Mouse (Mus musculus) gonadal fat pad, adult 2 months (tissue): ENCODE data around the gene Aph1b. TPM values are rescaled to one million over a fixed set of nuclear protein-coding genes. Genes with fewer than 3 reads are reported as not detected.

Source experiments
- DNase-seq: peaks from one replicate; pipeline ENCODE4 v3.0.0-alpha.2; 2012; ENCODE audit warnings: low read depth
- polyA plus RNA-seq: library from polyadenylated mRNA; depleted of rRNA; stranded (reverse); fragments of >200 nt; gene quantifications from 2 replicates; pipeline ENCODE4 v1.2.3, GENCODE M21; 2012; rRNA removed

Gene Aph1b
- polyA plus RNA-seq, 1 experiment: 5.9 TPM

DNA sequence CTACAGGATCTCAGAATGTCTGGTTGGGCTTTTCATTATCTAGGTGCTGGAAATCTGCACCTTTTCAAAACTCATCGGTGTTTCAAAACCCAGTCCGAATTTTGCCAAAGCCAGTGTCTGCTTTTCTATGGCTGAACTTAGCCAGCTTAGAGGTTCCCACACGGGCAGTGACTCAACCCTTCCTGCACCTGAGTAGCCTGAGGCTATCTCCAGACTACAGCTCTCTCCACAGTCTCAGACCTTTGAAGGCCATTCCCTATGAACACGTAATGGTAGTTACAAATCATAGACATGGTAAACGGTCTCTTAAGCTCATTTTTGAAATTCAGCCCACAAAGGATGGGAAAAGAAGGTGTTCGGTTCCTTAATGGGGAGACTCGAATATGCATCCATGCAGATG, 55.8 kb downstream of the Aph1b start:
- DNase-seq: no peak

GRCm38 (mm10) chr9:66736551-66736950, 58.7 kb downstream of the Aph1b start:
- DNase-seq: no peak

DNA sequence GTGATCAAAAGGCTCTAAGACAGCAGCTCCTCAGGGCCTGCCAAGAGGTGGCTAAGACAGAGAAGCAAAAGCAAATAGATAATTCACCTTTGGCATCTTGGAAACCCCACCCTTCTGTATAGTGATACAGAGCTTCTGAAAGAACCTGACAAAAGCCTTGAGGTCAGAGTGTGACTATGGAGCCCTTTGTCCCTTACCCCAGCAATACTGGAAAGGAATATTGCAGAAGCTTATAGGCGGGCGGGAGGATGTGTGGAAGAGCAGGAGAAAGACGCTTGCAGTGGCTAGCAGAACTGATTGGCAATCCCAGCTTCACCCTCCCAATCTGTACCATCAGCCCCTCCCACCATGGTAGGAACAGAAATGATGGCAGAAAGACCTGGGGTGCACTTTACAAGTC, 59.3 kb downstream of the Aph1b start:
- no peak for DNase-seq

DNA sequence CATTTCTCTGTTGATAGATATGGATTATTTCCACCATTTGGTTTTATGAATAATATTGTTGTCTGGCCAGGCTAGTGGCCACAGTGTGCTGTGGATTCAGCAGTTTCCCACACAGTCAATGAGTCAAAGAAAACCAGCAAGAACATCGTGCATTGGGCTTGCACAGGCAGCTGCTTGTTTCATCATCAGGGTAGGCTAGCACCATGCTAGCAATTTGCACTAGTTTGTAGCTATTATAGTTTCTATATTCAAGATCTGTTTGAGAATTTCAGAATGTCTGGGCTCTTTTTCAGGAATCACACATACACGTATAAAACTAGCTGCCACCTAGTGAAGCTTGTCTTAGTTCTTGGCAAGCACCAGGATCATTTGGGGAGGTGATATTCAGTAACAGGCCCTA, 60.2 kb downstream of the Aph1b start:
- no peak for DNase-seq

- no peak for DNase-seq
Observed at GRCm38 (mm10) chr9:66734568-66734967, 60.7 kb downstream of the Aph1b start.

DNA sequence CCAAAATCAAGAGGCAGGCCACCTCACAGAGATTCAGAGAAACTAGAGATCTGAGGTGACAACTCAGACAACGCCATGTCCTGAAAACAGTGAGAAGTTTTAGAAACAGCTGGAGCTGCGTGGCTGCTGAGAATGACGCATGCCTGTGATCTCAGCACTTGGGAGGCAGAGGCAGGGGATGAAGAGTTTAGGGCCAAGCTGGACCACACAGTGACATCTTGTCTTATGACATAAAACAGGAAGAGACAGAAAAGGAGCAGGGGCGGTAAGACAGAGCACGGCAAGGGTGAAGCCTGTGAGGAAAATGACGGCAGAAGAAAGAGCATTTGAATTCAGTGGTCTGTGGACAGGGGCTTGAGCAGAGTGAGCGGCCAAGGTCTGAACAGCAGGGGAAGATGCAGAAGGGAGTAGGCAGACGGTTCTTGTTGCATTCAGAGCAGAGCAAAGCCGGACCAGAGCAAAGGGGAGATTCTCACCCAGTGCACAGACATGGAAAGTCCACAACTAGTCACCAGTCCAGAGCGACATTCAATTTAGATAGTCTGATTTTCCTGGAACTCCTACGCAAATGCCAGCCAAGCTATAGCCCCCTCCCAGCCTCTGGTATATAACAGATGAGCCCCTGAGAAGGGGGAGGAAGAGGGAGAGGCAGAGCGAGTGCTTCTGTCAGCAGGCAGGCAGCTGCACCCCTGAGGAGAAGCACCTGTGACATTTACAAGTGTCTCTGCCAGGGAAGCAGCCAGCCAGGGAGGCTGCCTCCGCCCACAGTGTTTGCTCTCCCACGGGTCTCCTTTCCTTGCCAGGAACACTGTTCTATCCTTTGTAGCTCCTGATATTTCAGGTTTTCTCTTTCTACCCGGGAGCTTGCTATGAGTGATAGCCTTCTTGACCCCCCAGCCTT, 62.2 kb downstream of the Aph1b start:
- DNase-seq: no peak

DNA sequence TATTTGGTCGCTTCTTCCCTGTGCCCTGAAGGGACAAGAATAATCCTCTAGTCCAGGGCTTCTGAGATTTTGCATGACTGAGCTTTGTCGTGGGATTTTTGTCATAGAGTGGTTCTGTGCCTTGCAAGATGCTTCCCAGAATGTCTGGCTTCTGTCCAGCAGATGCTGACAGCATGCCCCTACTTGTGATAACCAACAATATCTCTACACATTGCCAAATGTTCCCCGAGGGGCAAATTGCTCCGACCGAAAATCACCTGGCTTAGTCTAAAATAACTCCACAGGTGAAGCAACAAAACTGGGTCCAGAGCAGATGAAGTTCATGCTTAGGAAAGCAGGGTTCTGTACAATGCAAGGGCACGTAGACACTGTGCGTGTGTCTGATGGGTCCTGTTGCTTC, 64.0 kb downstream of the Aph1b start:
- DNase-seq: no peak

DNA sequence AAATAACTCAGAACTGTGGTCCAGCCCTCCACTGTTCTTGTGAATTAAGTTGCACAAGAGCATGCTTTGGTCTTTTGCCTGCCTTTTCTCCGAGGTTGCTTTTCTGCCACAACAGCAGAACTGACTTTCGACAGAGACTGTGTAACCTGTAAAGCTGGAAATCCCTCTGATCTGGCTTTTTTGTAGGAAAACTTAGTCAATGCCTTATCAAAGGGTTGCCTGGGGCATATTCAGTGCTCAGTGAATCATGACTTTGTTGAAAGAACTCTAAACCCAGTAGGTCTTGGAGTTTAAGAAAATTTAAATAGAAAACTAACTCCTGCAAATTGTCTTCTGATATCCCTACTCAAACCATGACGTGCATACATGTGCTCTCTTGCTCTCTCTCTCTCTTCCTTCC, 64.7 kb downstream of the Aph1b start:
- DNase-seq: no peak

DNA sequence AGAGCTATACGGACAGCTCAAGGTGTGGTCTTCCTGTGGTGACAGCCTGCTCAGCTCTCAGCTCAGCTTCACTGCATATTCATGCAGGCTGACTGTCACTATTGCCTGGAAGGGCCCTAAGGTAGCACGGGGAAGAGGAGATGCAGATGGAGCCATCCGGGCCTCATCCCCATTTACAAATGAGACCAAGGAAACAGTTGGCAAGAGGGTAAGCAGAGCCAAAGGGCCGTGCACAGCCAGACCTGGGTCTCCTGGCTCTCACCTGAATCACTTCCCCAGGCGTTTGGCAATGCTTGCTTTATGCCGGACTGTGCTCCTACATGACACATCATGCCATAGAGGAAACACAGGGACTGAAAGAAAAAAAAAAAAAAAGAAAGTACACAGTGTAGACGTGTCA, 68.0 kb downstream of the Aph1b start:
- DNase-seq: no peak

DNA sequence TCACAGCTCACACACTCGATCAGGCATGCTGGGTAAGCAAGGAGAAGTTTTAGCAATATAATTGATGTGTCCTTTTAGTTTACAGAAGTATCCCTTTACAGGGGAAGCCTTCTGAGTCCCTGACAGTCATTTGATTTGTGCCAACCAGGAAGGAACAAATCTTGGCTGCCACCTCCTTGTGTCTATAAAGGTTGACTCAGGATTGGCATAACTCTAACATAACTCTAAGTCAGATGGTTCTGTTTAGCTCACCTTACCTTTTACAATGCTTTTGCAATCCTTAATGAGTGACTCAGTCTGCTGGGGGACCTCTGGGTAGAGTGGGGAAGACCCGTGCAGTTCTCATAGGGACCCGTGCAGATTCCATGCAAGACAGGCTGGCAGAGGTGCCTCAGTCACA, 69.7 kb downstream of the Aph1b start:
- DNase-seq: no peak

Other genes starting within 250 kb of the Aph1b start
- gene Usp3, start 202.3 kb downstream of the Aph1b start, polyA plus RNA-seq: 15.2 and 16.1 TPM in 2 replicates
- gene Car12, start 81.8 kb downstream of the Aph1b start, polyA plus RNA-seq: 20.6 and 31.6 TPM in 2 replicates
- 0.10 and 0.28 TPM in 2 replicates for gene Gm10647, start 1.5 kb upstream of the Aph1b start, polyA plus RNA-seq
- gene Aph1c, start 39.2 kb upstream of the Aph1b start, polyA plus RNA-seq: 1.6 and 1.9 TPM in 2 replicates
- 9.7 and 10.6 TPM in 2 replicates for gene Rab8b, start 124.2 kb upstream of the Aph1b start, polyA plus RNA-seq
- 59.1 and 75.4 TPM in 2 replicates for gene Rps27l, start 150.6 kb upstream of the Aph1b start, polyA plus RNA-seq
- 10.1 and 12.0 TPM in 2 replicates for gene Lactb, start 180.0 kb upstream of the Aph1b start, polyA plus RNA-seq